Mouse (Mus musculus): ENCODE measurements at regions not wholly inside any gene's neighbourhood (a gene's known extent, or its start where the extent isn't known, plus 50 kb on each side); places are given as distances from the start of the nearest gene placed in this dataset.
"Not testable (repeated sequence)": the region's sequence is repeated elsewhere in the genome, so short reads cannot be mapped to it uniquely, and the experiment has no call there.

- H3K27ac ChIP-seq: peak overlapping the region; percentile 71
- intact Hi-C loops (cut with DNase I): loop anchor here (2.0 to 10.0 kb wide), 2 partner anchors 97 to 549 kb away; partner anchors contain the start of gene Tspan5
- no peak overlapping the region for H3K4me3 ChIP-seq
- peak; percentile 17 for TF ChIP-seq CTCF (IDR thresholded peaks at IDR 0.05)
- peak; percentile 32 to 53 for DNase-seq (ENCODE audit: extremely low spot score in 1 of 2, low spot score in 2 of 2)
Measured at GRCm38 (mm10) chr3:138645320-138645719, 96.7 kb upstream of the Tspan5 start.

- TF ChIP-seq CTCF (IDR thresholded peaks at IDR 0.05): no peak
- intact Hi-C loops (cut with DNase I): loop anchor here (5.0 to 10.0 kb wide), 2 partner anchors 68 to 545 kb away; no protein-coding TSS in a partner anchor
- no peak for DNase-seq (ENCODE audit: extremely low spot score in 1 of 2, low spot score in 2 of 2)
- no peak overlapping the region for H3K27ac ChIP-seq
- H3K4me3 ChIP-seq: no peak overlapping the region
Measured at GRCm38 (mm10) chr3:138649699-138650098, 92.3 kb upstream of the Tspan5 start.

GRCm38 (mm10) chr3:138650671-138651070 is 91.3 kb upstream of the Tspan5 start:
- H3K4me3 ChIP-seq; H3K27ac ChIP-seq; DNase-seq (ENCODE audit: extremely low spot score in 1 of 2, low spot score in 2 of 2): not testable (repeated sequence)
- intact Hi-C loops (cut with DNase I): loop anchor here (5.0 kb wide), 1 partner anchor 67 kb away; no protein-coding TSS in a partner anchor

GRCm38 (mm10) chr3:138651361-138652205 is 90.4 kb upstream of the Tspan5 start:
- no peak for TF ChIP-seq CTCF (IDR thresholded peaks at IDR 0.05)
- Histone ChIP-seq H3K27ac (no peak overlapping the region), H3K4me3 (no peak overlapping the region)
- DNase-seq (ENCODE audit: extremely low spot score in 1 of 2, low spot score in 2 of 2): no peak
- intact Hi-C loops (cut with DNase I): loop anchor here (5.0 kb wide), 1 partner anchor 66 kb away; no protein-coding TSS in a partner anchor

GRCm38 (mm10) chr3:138652206-138652605 is 89.8 kb upstream of the Tspan5 start:
- DNase-seq (ENCODE audit: extremely low spot score in 1 of 2, low spot score in 2 of 2): no peak
- no peak for TF ChIP-seq CTCF (IDR thresholded peaks at IDR 0.05)
- intact Hi-C loops (cut with DNase I): loop anchor here (5.0 kb wide), 1 partner anchor 65 kb away; no protein-coding TSS in a partner anchor
- H3K4me3 ChIP-seq: no peak overlapping the region
- H3K27ac ChIP-seq: no peak overlapping the region

- no peak overlapping the region for H3K4me3 ChIP-seq
- no peak for DNase-seq (ENCODE audit: extremely low spot score in 1 of 2, low spot score in 2 of 2)
- intact Hi-C loops (cut with DNase I): loop anchor here (5.0 kb wide), 1 partner anchor 65 kb away; no protein-coding TSS in a partner anchor
Measured at GRCm38 (mm10) chr3:138652685-138653084, 89.3 kb upstream of the Tspan5 start.

GRCm38 (mm10) chr3:138653549-138654246 is 88.3 kb upstream of the Tspan5 start:
- H3K4me3 ChIP-seq: no peak overlapping the region
- intact Hi-C loops (cut with DNase I): loop anchor here (5.0 kb wide), 1 partner anchor 64 kb away; no protein-coding TSS in a partner anchor
- no peak for TF ChIP-seq CTCF (IDR thresholded peaks at IDR 0.05)
- no peak overlapping the region for H3K27ac ChIP-seq
- no peak for DNase-seq (ENCODE audit: extremely low spot score in 1 of 2, low spot score in 2 of 2)

More at GRCm38 (mm10) chr3:138652685-138653084, 89.3 kb upstream of the Tspan5 start:
- H3K27ac ChIP-seq: no peak overlapping the region
- TF ChIP-seq CTCF (IDR thresholded peaks at IDR 0.05): no peak

GRCm38 (mm10) chr3:138654610-138655371 is 87.2 kb upstream of the Tspan5 start:
- intact Hi-C loops (cut with DNase I): loop anchor here (5.0 kb wide), 1 partner anchor 63 kb away; no protein-coding TSS in a partner anchor
- H3K4me3 ChIP-seq: no peak overlapping the region
- DNase-seq (ENCODE audit: extremely low spot score in 1 of 2, low spot score in 2 of 2): no peak
- no peak overlapping the region; the same call in 1 of the 2 replicates for H3K27ac ChIP-seq
- TF ChIP-seq CTCF (IDR thresholded peaks at IDR 0.05): no peak

- no peak for DNase-seq (ENCODE audit: extremely low spot score in 1 of 2, low spot score in 2 of 2)
- H3K4me3 ChIP-seq: no peak overlapping the region
- TF ChIP-seq CTCF (IDR thresholded peaks at IDR 0.05): no peak
- intact Hi-C loops (cut with DNase I): no loop called here
- peak overlapping the region; percentile 53; the same call in 1 of the 2 replicates for H3K27ac ChIP-seq
Measured at GRCm38 (mm10) chr3:138655479-138655878, 86.5 kb upstream of the Tspan5 start.

GRCm38 (mm10) chr3:138662625-138663024 is 79.4 kb upstream of the Tspan5 start:
- TF ChIP-seq CTCF (IDR thresholded peaks at IDR 0.05): no peak
- Histone ChIP-seq H3K4me3 (no peak overlapping the region), H3K27ac (no peak overlapping the region)
- intact Hi-C loops (cut with DNase I): no loop called here
- no peak for DNase-seq (ENCODE audit: extremely low spot score in 1 of 2, low spot score in 2 of 2)

- no peak for TF ChIP-seq CTCF (IDR thresholded peaks at IDR 0.05)
- no peak overlapping the region for H3K4me3 ChIP-seq
- no peak for DNase-seq (ENCODE audit: extremely low spot score in 1 of 2, low spot score in 2 of 2)
- intact Hi-C loops (cut with DNase I): no loop called here
- H3K27ac ChIP-seq: no peak overlapping the region
Measured at GRCm38 (mm10) chr3:138668394-138669092, 73.5 kb upstream of the Tspan5 start.

Measured in left cerebral cortex, adult 2 months (tissue).